Mouse (Mus musculus): ENCODE results near the gene Hist1h2ad.

GRCm38 (mm10) chr13:23620056-23620732, 46.0 kb downstream of the Hist1h2ad start:
- TF ChIP-seq EP300 (IDR thresholded peaks at IDR 0.05; ENCODE audit: low read depth) (no peak), CTCF (IDR thresholded peaks at IDR 0.05; ENCODE audit: low read depth) (no peak)
